Mouse (Mus musculus): ENCODE measurements around the gene Ndufa10.

Gene Ndufa10

DNA sequence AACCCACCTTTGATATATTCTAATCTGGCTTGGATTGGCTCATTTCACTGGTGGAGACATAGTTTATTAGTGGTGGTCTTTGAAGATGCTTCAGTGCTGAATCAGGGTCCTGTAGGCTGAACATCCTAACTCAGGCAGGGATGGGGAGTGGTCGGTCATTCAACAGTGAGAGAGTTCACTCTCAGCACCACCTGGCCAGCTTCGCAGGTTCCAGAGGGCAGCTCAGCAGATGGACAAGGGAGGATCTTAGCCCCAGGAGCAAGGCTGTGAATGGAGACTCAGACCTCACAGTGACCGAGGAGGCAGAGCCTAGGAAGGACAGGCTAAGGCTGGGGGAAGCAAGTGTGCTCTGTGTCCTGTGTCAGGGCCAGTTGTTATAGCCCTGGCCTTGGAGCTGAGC lies 42.2 kb downstream of the Ndufa10 start:
- DNase-seq (ENCODE audit: low spot score), result no peak

- DNase-seq (ENCODE audit: low spot score), result no peak
Measured at GRCm38 (mm10) chr1:92430991-92431390, 42.7 kb downstream of the Ndufa10 start.

- no peak for DNase-seq (ENCODE audit: low spot score)
Measured at GRCm38 (mm10) chr1:92424714-92425113, 48.9 kb downstream of the Ndufa10 start.

DNA sequence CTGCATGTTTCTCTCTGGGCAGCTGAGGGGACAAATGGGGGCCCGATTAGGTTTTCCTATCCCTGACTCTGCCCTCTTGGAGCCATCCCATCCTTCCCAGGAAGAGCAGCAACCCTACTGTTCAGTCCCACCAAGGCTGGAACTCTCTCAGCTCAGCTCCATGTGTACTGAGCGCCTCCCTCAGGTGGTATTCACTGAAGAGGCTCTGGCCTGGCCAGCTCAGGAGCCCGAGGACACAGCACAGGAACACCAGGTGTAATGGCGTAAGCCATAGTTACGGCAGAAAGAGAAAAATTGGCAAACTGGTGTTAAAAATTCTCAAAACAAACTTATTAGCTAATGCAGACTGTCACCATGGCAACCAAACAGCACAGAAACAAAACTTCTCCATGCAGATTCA lies 68.5 kb downstream of the Ndufa10 start:
- no peak for DNase-seq (ENCODE audit: low spot score)

- DNase-seq (ENCODE audit: low spot score), result no peak
Measured at GRCm38 (mm10) chr1:92400556-92400955, 73.1 kb downstream of the Ndufa10 start.

DNA sequence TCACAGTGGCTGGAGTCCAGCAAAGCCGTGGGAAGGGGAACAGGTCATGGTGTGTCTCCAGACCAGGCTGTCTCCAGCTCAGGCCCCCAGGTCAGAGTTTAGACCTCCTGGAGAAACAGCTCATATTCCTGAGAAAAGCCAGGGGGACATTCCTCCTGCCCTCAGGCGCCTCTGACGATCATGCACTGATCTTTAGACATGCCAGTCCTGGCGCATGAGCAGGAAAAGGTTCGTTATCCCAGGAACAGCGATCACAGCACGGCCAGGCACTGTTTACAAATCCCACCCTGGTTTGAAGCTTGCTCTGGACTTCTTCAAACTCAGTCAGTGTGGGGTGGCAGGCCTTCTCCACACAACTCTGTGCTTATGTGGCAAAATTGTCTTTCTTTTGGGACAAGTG lies 75.1 kb downstream of the Ndufa10 start:
- DNase-seq (ENCODE audit: low spot score), result no peak

- no peak for DNase-seq (ENCODE audit: low spot score)
Measured at GRCm38 (mm10) chr1:92397511-92398051, 76.1 kb downstream of the Ndufa10 start.

- DNase-seq (ENCODE audit: low spot score), result no peak
Measured at GRCm38 (mm10) chr1:92394279-92394678, 79.4 kb downstream of the Ndufa10 start.

DNA sequence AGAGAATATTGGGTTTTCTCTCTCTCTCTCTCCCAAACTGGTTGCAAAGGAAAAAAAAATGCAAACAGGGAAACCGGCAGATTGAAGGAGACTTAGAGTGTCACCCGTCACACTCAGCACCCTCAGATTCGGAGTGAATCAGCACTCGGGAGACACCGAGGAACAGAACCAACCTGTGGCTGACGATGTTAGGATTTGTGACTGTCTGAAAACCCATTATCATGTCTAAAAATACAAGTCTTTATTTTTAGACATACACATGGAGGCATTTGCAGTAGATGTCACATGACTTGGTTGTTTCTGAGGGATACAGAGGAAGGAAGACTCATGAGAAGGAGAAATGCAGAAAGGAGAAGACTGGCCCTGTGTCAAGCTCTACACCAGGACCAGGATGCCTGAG lies 80.5 kb downstream of the Ndufa10 start:
- no peak for DNase-seq (ENCODE audit: low spot score)

Data from c-Kit-positive CD71-positive TER-119-positive erythroid progenitor cells, embryonic 14.5 days (primary cell).